Mouse (Mus musculus) limb, embryonic 11.5 days (tissue): Measurements from ENCODE around the gene Kcnq4. TPM values are rescaled to one million over a fixed set of nuclear protein-coding genes. Genes with fewer than 3 reads are reported as not detected.

Source experiments
- ATAC-seq: fragments of 200-750 bp; cut with Nextera tagmentation; 2 replicates; pipeline ENCODE4 v1.8.0; 2017; ENCODE audit warnings: low read depth; ENCODE audit not compliant: insufficient number of reproducible peaks, low FRiP score, low TSS enrichment
- DNase-seq: peaks from one replicate; pipeline ENCODE4 v3.0.0-alpha.2; 2015; ENCODE audit warnings: low spot score
- H3K27ac ChIP-seq: fragments of 300-500 bp; sonication (generic); replicated peaks from 2 replicates; pipeline ENCODE4 v1.5.1; 2014; ENCODE audit warnings: low read depth, mild to moderate bottlenecking, low read length
- H3K27me3 ChIP-seq: fragments of 300-500 bp; sonication (generic); 2 replicates; pipeline ENCODE4 v1.6.1; 2014; ENCODE audit warnings: mild to moderate bottlenecking, low read length, mixed read lengths; ENCODE audit not compliant: control insufficient read depth, insufficient read depth
- H3K36me3 ChIP-seq: fragments of 300-500 bp; sonication (generic); 2 replicates; pipeline ENCODE4 v1.6.1; 2014; ENCODE audit warnings: mild to moderate bottlenecking, low read length, moderate library complexity, mixed read lengths; ENCODE audit not compliant: control insufficient read depth, insufficient read depth
- H3K4me1 ChIP-seq: fragments of 300-500 bp; sonication (generic); 2 replicates; pipeline ENCODE4 v1.6.1; 2014; ENCODE audit warnings: low read length, mixed read lengths; ENCODE audit not compliant: control insufficient read depth, insufficient read depth
- H3K4me2 ChIP-seq: fragments of 300-500 bp; sonication (generic); 2 replicates; pipeline ENCODE4 v1.6.1; 2014; ENCODE audit warnings: low read depth, mild to moderate bottlenecking, moderate library complexity; ENCODE audit not compliant: severe bottlenecking
- H3K4me3 ChIP-seq: fragments of 300-500 bp; sonication (generic); 2 replicates; pipeline ENCODE4 v1.5.1; 2014; ENCODE audit warnings: low read depth, low read length
- H3K9ac ChIP-seq: fragments of 300-500 bp; sonication (generic); 2 replicates; pipeline ENCODE4 v1.6.1; 2014; ENCODE audit warnings: mild to moderate bottlenecking, low read length
- H3K9me3 ChIP-seq: fragments of 300-500 bp; sonication (generic); 2 replicates; pipeline ENCODE4 v1.6.1; 2016; ENCODE audit warnings: low read length; ENCODE audit not compliant: control insufficient read depth
- WGBS: fragments of 180-500 bp; shearing (Covaris S2); extraction: QIAGEN DNeasy Blood & Tissue Kit; methylation state at CpG from one replicate; pipeline ENCODE4 v1.1.7; 2014; 5-methylcytosine and 5-hydroxymethylcytosine counted together
- polyA plus RNA-seq: library from polyadenylated mRNA; unstranded; fragments of >200 nt; fragmentation: Nextera tagmentation; extraction: Ambion mirVana; gene quantifications from 2 replicates; pipeline ENCODE4 v1.2.1, GENCODE M21; 2014

Gene Kcnq4
- polyA plus RNA-seq, 1 experiment from 2014 or later = 5.1 TPM

DNA sequence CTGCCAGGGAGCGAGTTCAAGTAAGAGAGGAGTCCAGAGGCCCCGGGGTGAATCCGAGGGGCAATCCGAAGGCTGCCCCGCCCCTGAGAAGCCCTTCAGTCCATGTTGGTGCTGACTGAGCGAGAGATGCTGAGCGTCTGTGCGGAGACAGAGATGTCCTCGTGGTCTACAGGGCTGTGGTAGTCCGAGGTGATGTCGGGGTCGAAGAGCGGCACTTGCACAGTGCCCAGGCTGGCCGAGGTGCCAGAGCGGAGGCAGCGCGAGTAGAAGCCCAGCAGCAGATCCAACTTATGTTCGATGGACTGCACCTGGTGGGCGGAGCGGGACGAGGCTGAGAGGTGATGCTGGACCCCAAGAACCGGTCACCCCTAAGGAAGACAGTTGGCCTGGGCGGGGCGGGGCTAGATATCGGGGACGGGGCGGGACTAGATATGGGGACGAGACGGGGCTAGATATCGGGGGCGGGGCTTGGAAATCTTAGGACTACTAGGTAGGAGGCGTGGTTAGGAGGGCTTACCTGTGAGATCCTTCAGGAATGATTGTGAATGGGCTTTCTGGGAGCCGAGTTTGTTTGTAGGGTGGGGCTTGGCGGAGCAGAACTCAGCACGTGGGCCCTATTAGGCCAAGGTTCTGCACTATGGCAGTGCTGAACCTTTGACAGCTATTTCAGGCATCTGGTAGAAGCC, 50.5 kb downstream of the Kcnq4 start:
- peak overlapping the region; percentile 7; the same call in 1 of the 2 replicates for H3K4me2 ChIP-seq
- 11% methylated on average over 35 of the region's 35 CpGs for WGBS
- peaks cover 17% of the 10 kb centered on the region for H3K27me3 ChIP-seq
- H3K9me3 ChIP-seq = no peaks in the 10 kb centered on the region
- no peaks in the 10 kb centered on the region for H3K4me1 ChIP-seq
- H3K9ac ChIP-seq = no peak overlapping the region
- peak overlapping the region; percentile 8; the same call in 1 of the 2 replicates for H3K4me3 ChIP-seq
- no peak for DNase-seq
- H3K27ac ChIP-seq = no peak overlapping the region
- no peak for ATAC-seq
- no peaks in the 10 kb centered on the region for H3K36me3 ChIP-seq

- ATAC-seq = no peak
- DNase-seq = no peak
- no peak overlapping the region for H3K4me2 ChIP-seq
- no peaks in the 10 kb centered on the region for H3K4me1 ChIP-seq
- no peak overlapping the region for H3K27ac ChIP-seq
- H3K9ac ChIP-seq = no peak overlapping the region
- H3K4me3 ChIP-seq = no peak overlapping the region
- 86% methylated on average over 8 of the region's 8 CpGs for WGBS
- no peaks in the 10 kb centered on the region for H3K36me3 ChIP-seq
- H3K9me3 ChIP-seq = no peaks in the 10 kb centered on the region
- H3K27me3 ChIP-seq = peaks cover 17% of the 10 kb centered on the region
These were observed 51.1 kb downstream of the Kcnq4 start for GRCm38 (mm10) chr4:120697353-120697752.

- 44% methylated on average over 10 of the region's 10 CpGs for WGBS
- H3K4me3 ChIP-seq = no peak overlapping the region
- no peaks in the 10 kb centered on the region for H3K9me3 ChIP-seq
- no peak overlapping the region for H3K9ac ChIP-seq
- DNase-seq (peak; percentile 66), ATAC-seq (no peak)
- H3K4me2 ChIP-seq = no peak overlapping the region
- no peaks in the 10 kb centered on the region for H3K4me1 ChIP-seq
- no peak overlapping the region for H3K27ac ChIP-seq
- peaks cover 10% of the 10 kb centered on the region for H3K27me3 ChIP-seq
- no peaks in the 10 kb centered on the region for H3K36me3 ChIP-seq
These were observed 55.7 kb downstream of the Kcnq4 start for GRCm38 (mm10) chr4:120692717-120693116.

DNA sequence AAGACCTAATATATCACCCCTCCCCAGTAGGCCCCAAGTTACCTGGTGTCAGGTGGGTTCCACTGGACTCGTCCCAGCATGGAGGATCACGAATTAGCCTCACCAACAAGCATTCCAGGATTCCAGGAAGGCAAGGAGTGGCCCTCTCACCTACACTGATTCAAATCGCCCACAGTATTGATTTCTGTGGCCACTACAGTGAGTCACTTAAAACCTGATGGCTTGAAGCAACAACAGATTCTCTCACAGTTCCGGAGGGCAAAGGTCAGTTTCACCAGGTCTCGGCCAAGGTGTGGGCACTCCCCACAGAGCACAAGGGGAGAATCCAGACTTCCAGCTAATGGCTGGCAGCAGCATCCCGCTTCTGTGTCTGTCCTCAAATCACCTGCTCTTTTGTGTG, 59.1 kb downstream of the Kcnq4 start:
- no peak for ATAC-seq

DNA sequence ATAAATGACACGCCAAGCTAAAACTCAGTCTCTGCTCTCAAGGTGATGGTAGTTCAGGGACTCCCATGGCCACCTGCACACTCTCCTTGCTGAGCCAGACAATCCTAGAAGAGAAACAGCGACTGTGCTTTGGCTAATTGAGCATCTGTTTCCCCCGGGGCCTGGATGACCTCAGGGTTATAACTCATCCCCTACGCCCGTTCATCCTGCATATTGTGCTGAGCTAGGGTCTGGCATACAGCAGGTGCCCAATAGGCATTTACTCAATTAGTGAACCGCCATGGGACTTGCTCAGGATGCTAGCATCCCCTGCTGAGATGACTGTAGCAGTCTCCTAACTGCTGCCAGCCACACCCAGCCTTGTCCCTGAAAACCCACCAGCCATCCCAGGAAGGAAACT, 61.1 kb downstream of the Kcnq4 start:
- Histone ChIP-seq H3K9ac (no peak overlapping the region), H3K36me3 (no peaks in the 10 kb centered on the region), H3K9me3 (no peaks in the 10 kb centered on the region), H3K4me1 (no peaks in the 10 kb centered on the region), H3K27me3 (no peaks in the 10 kb centered on the region), H3K4me3 (no peak overlapping the region), H3K27ac (no peak overlapping the region), H3K4me2 (no peak overlapping the region)
- 33% methylated on average over 6 of the region's 6 CpGs for WGBS
- DNase-seq (no peak), ATAC-seq (no peak)

More for the DNA sequence above, 59.1 kb downstream of the Kcnq4 start:
- Histone ChIP-seq H3K4me1 (no peaks in the 10 kb centered on the region), H3K4me2 (no peak overlapping the region), H3K4me3 (no peak overlapping the region), H3K9ac (no peak overlapping the region), H3K27me3 (no peaks in the 10 kb centered on the region), H3K36me3 (no peaks in the 10 kb centered on the region), H3K9me3 (no peaks in the 10 kb centered on the region), H3K27ac (no peak overlapping the region)
- WGBS = 62% methylated on average over 6 of the region's 6 CpGs
- no peak for DNase-seq

GRCm38 (mm10) chr4:120683278-120683997, 65.0 kb downstream of the Kcnq4 start:
- ATAC-seq (no peak), DNase-seq (no peak)
- no peak overlapping the region for H3K27ac ChIP-seq
- H3K9me3 ChIP-seq = no peaks in the 10 kb centered on the region
- no peaks in the 10 kb centered on the region for H3K36me3 ChIP-seq
- no peaks in the 10 kb centered on the region for H3K4me1 ChIP-seq
- 60% methylated on average over 9 of the region's 9 CpGs for WGBS
- H3K4me3 ChIP-seq = no peak overlapping the region
- no peak overlapping the region for H3K4me2 ChIP-seq
- no peaks in the 10 kb centered on the region for H3K27me3 ChIP-seq
- H3K9ac ChIP-seq = no peak overlapping the region

GRCm38 (mm10) chr4:120682168-120682567, 66.2 kb downstream of the Kcnq4 start:
- H3K4me1 ChIP-seq = no peaks in the 10 kb centered on the region
- H3K4me2 ChIP-seq = no peak overlapping the region
- no peaks in the 10 kb centered on the region for H3K9me3 ChIP-seq
- DNase-seq (peak; percentile 74), ATAC-seq (no peak)
- no peak overlapping the region for H3K27ac ChIP-seq
- no peak overlapping the region for H3K9ac ChIP-seq
- H3K27me3 ChIP-seq = no peaks in the 10 kb centered on the region
- no peaks in the 10 kb centered on the region for H3K36me3 ChIP-seq
- H3K4me3 ChIP-seq = no peak overlapping the region
- 36% methylated on average over 10 of the region's 10 CpGs for WGBS

DNA sequence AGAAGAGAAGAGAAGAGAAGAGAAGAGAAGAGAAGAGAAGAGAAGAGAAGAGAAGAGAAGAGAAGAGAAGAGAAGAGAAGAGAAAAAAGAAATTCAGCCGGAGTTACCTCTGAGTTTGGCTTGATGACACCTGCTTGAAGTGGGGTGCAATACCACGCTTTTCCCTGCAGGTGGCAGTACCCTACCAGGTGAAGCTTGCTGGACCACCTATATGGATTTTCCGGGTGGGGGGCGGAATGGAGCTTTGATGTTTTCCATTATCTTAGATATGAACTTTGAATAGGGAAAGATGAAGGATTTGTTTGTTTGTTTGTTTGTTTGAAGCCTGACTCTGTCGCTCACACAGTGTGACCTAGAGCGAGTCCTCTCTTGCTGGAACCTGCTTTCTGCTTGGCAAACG, 67.5 kb downstream of the Kcnq4 start:
- no peak overlapping the region for H3K4me3 ChIP-seq
- peak; percentile 49 for DNase-seq
- H3K9me3 ChIP-seq = no peaks in the 10 kb centered on the region
- H3K4me1 ChIP-seq = no peaks in the 10 kb centered on the region
- no peak overlapping the region for H3K9ac ChIP-seq
- no peaks in the 10 kb centered on the region for H3K27me3 ChIP-seq
- H3K36me3 ChIP-seq = no peaks in the 10 kb centered on the region
- H3K27ac ChIP-seq = no peak overlapping the region
- WGBS = 55% methylated on average over 7 of the region's 7 CpGs
- no peak for ATAC-seq
- no peak overlapping the region for H3K4me2 ChIP-seq
